9 mouse cellular contexts compared by ENCODE assay signal in genomic region chr3:144425041-144425448, GRCm38 (mm10).
DNase-seq lines count a peak whose midpoint lies in the region; ATAC-seq lines count a peak whose summit lies in the region.
"Had no signal": no experiment of that assay in that cellular context is flagged by ENCODE, and none has a peak within 500 bp of the region (broad histone marks: within the 10 kb centered on the region; RNA-seq: fewer than 3 reads in every experiment).

No protein-coding gene starts in this region.

- DNase-seq in cerebellum, postnatal 10 days, result peak; percentile 44 to 66
- no peak for DNase-seq in cerebellum, adult 18-20 months
- peak; percentile 21 for DNase-seq in urinary bladder, postnatal 14 days (ENCODE audit: low spot score)
- no peak for DNase-seq in urinary bladder, adult 2 months (ENCODE audit: low spot score)
- DNase-seq in left cerebral cortex, adult 11 months (ENCODE audit: low spot score), result peak; percentile 69
- no peak for DNase-seq in gastrocnemius, postnatal 10 days
- no peak for DNase-seq in spleen, postnatal 4 days (ENCODE audit: low spot score in 2 of 2)
- DNase-seq: thymus, adult 18-20 months had no signal

- ATAC-seq in monocyte, adult 5-6 weeks (replicated peaks; ENCODE audit: insufficient number of reproducible peaks, low FRiP score, low TSS enrichment, poor library complexity, severe bottlenecking), result no peak

Comparison
In these comparisons a context has a peak if more than half of its experiments do, and no peak if none do; other contexts are left out.
1. DNase-seq: peak in cerebellum, postnatal 10 days (2 of 2), urinary bladder, postnatal 14 days (single experiment) and left cerebral cortex, adult 11 months (single experiment); none in cerebellum, adult 18-20 months (0 of 2), urinary bladder, adult 2 months (single experiment), gastrocnemius, postnatal 10 days (single experiment) and spleen, postnatal 4 days (0 of 2).